Mouse (Mus musculus) cerebellum, adult 11 months (tissue): Measurements from ENCODE around the gene Gab1.
A peak's percentile ranks its signal among the peaks of the same experiment; 100 is the strongest.

Experiments used
- DNase-seq: peaks from one replicate; pipeline ENCODE4 v3.0.0; 2022

The Gab1 gene

GRCm38 (mm10) chr8:80880196-80881106 is at the start of gene Gab1:
Gene Gab1 (minus strand): TSS chr8:80880519.
- DNase-seq, result peak; percentile 50

- no peak for DNase-seq
Observed at GRCm38 (mm10) chr8:80928770-80929169, 48.5 kb upstream of the Gab1 start.

- no peak for DNase-seq
Observed at GRCm38 (mm10) chr8:80923794-80924316, 43.5 kb upstream of the Gab1 start.

- DNase-seq, result peak; percentile 33
Observed at GRCm38 (mm10) chr8:80922642-80923041, 42.3 kb upstream of the Gab1 start.

GRCm38 (mm10) chr8:80919130-80919529 is 38.8 kb upstream of the Gab1 start:
- DNase-seq, result no peak

- DNase-seq, result no peak
Observed at GRCm38 (mm10) chr8:80918531-80918930, 38.2 kb upstream of the Gab1 start.

GRCm38 (mm10) chr8:80916463-80917235 is 36.3 kb upstream of the Gab1 start:
- no peak for DNase-seq

- DNase-seq, result no peak
Observed at GRCm38 (mm10) chr8:80913016-80913748, 32.9 kb upstream of the Gab1 start.

GRCm38 (mm10) chr8:80911400-80911799 is 31.1 kb upstream of the Gab1 start:
- DNase-seq, result no peak

- DNase-seq, result no peak
Observed at GRCm38 (mm10) chr8:80908262-80908907, 28.1 kb upstream of the Gab1 start.

GRCm38 (mm10) chr8:80902354-80902753 is 22.0 kb upstream of the Gab1 start:
- DNase-seq, result no peak

- no peak for DNase-seq
Observed at GRCm38 (mm10) chr8:80899364-80899763, 19.0 kb upstream of the Gab1 start.

- DNase-seq, result no peak
Observed at GRCm38 (mm10) chr8:80896026-80896425, 15.7 kb upstream of the Gab1 start.

- DNase-seq, result no peak
Observed at GRCm38 (mm10) chr8:80895397-80895796, 15.1 kb upstream of the Gab1 start.

- no peak for DNase-seq
Observed at GRCm38 (mm10) chr8:80894528-80894927, 14.2 kb upstream of the Gab1 start.

- peak; percentile 32 for DNase-seq
Observed at GRCm38 (mm10) chr8:80879426-80880195, 708 bp downstream of the Gab1 start.

GRCm38 (mm10) chr8:80878801-80879425 is 1.4 kb downstream of the Gab1 start:
- no peak for DNase-seq

- DNase-seq, result no peak
Observed at GRCm38 (mm10) chr8:80878146-80878545, 2.2 kb downstream of the Gab1 start.

GRCm38 (mm10) chr8:80875537-80875936 is 4.8 kb downstream of the Gab1 start:
- DNase-seq, result no peak

- no peak for DNase-seq
Observed at GRCm38 (mm10) chr8:80873723-80874427, 6.4 kb downstream of the Gab1 start.
